Mouse (Mus musculus) embryonic facial prominence, embryonic 14.5 days (tissue): ENCODE measurements around the gene Olfr1143. TPM values are rescaled to one million over a fixed set of nuclear protein-coding genes. Genes with fewer than 3 reads are reported as not detected.

Experiments
- ATAC-seq: fragments of 200-750 bp; cut with Nextera tagmentation; 2 replicates; pipeline ENCODE4 v1.8.0; 2017; ENCODE audit warnings: low read depth, moderate number of reproducible peaks, moderate TSS enrichment
- DNase-seq: peaks from one replicate; pipeline ENCODE4 v3.0.0-alpha.2; 2015; ENCODE audit warnings: low spot score
- H3K27ac ChIP-seq: fragments of 300-500 bp; sonication (generic); replicated peaks from 2 replicates; pipeline ENCODE4 v1.5.1; 2014; ENCODE audit warnings: low read depth, mild to moderate bottlenecking, low read length, moderate library complexity
- H3K27me3 ChIP-seq: fragments of 300-500 bp; sonication (generic); replicated peaks from 2 replicates; pipeline ENCODE4 v1.6.1; 2014; ENCODE audit warnings: low read length; ENCODE audit not compliant: control insufficient read depth, insufficient read depth
- H3K36me3 ChIP-seq: fragments of 300-500 bp; sonication (generic); 2 replicates; pipeline ENCODE4 v1.6.1; 2014; ENCODE audit warnings: low read length, mixed read lengths; ENCODE audit not compliant: control insufficient read depth, insufficient read depth
- H3K4me1 ChIP-seq: fragments of 300-500 bp; sonication (generic); 2 replicates; pipeline ENCODE4 v1.6.1; 2014; ENCODE audit warnings: antibody characterized with exemption, low read length; ENCODE audit not compliant: control insufficient read depth, insufficient read depth
- H3K4me2 ChIP-seq: fragments of 300-500 bp; sonication (generic); 2 replicates; pipeline ENCODE4 v1.6.1; 2014; ENCODE audit warnings: low read depth, mild to moderate bottlenecking, low read length, moderate library complexity, mixed read lengths
- H3K4me3 ChIP-seq: fragments of 300-500 bp; sonication (generic); 2 replicates; pipeline ENCODE4 v1.5.1; 2014; ENCODE audit warnings: low read depth, mild to moderate bottlenecking, low read length
- H3K9ac ChIP-seq: fragments of 300-500 bp; sonication (generic); 2 replicates; pipeline ENCODE4 v1.6.1; 2014; ENCODE audit warnings: low read depth, mild to moderate bottlenecking, low read length, moderate library complexity, mixed read lengths
- H3K9me3 ChIP-seq: fragments of 300-500 bp; sonication (generic); 2 replicates; pipeline ENCODE4 v1.6.1; 2016; ENCODE audit warnings: low read length; ENCODE audit not compliant: control insufficient read depth
- WGBS: fragments of 180-500 bp; shearing (Covaris S2); extraction: QIAGEN DNeasy Blood & Tissue Kit; methylation state at CpG from one replicate; pipeline ENCODE4 v1.1.7; 2014; 5-methylcytosine and 5-hydroxymethylcytosine counted together
- polyA plus RNA-seq: library from polyadenylated mRNA; unstranded; fragments of >200 nt; fragmentation: Nextera tagmentation; extraction: Ambion mirVana; gene quantifications from 2 replicates; pipeline ENCODE4 v1.2.1, GENCODE M21; 2014

The Olfr1143 gene
- 0.18 TPM in 1 of 2 replicates, not detected in the other for polyA plus RNA-seq

- Histone ChIP-seq H3K9ac (no peak within 1 kb of the TSS), H3K27ac (no peak within 1 kb of the TSS), H3K4me3 (no peak within 1 kb of the TSS), H3K4me1 (no peaks in the 10 kb centered on the region), H3K36me3 (no peaks in the 10 kb centered on the region), H3K9me3 (no peaks in the 10 kb centered on the region), H3K27me3 (no peaks in the 10 kb centered on the region), H3K4me2 (no peak within 1 kb of the TSS)
- ATAC-seq, result no peak
- no peak for DNase-seq
Measured at GRCm38 (mm10) chr2:87800292-87800691, at the start of gene Olfr1143. Gene Olfr1143 (plus strand): TSS chr2:87800592.

- 79% methylated on average over 1 of the region's 1 CpGs for WGBS
- DNase-seq (no peak), ATAC-seq (no peak)
- Histone ChIP-seq H3K36me3 (no peaks in the 10 kb centered on the region), H3K4me3 (no peak within 1 kb of the TSS), H3K9me3 (no peaks in the 10 kb centered on the region), H3K4me2 (no peak within 1 kb of the TSS), H3K4me1 (no peaks in the 10 kb centered on the region), H3K27me3 (no peaks in the 10 kb centered on the region), H3K9ac (no peak within 1 kb of the TSS), H3K27ac (no peak within 1 kb of the TSS)
Measured at GRCm38 (mm10) chr2:87753891-87754290, 46.5 kb upstream of the Olfr1143 start, which contains the start of gene Olfr1141. Gene Olfr1141 (minus strand): TSS chr2:87753991.

- H3K27ac ChIP-seq, result no peak overlapping the region
- no peaks in the 10 kb centered on the region for H3K9me3 ChIP-seq
- no peaks in the 10 kb centered on the region for H3K36me3 ChIP-seq
- no peak overlapping the region for H3K4me3 ChIP-seq
- no peaks in the 10 kb centered on the region for H3K27me3 ChIP-seq
- no peaks in the 10 kb centered on the region for H3K4me1 ChIP-seq
- no peak overlapping the region for H3K9ac ChIP-seq
- no peak overlapping the region for H3K4me2 ChIP-seq
- WGBS, result 52% methylated on average over 1 of the region's 1 CpGs
- DNase-seq (no peak), ATAC-seq (no peak)
Measured at GRCm38 (mm10) chr2:87776143-87776542, 24.2 kb upstream of the Olfr1143 start.

- no peaks in the 10 kb centered on the region for H3K36me3 ChIP-seq
- no peak within 1 kb of the TSS for H3K27ac ChIP-seq
- no peaks in the 10 kb centered on the region for H3K27me3 ChIP-seq
- DNase-seq, result no peak
- WGBS, result 75% methylated on average over 4 of the region's 4 CpGs
- no peaks in the 10 kb centered on the region for H3K9me3 ChIP-seq
- no peak for ATAC-seq
- H3K4me3 ChIP-seq, result no peak within 1 kb of the TSS
- no peak within 1 kb of the TSS for H3K9ac ChIP-seq
- H3K4me2 ChIP-seq, result no peak within 1 kb of the TSS
- H3K4me1 ChIP-seq, result no peaks in the 10 kb centered on the region
Measured at GRCm38 (mm10) chr2:87779183-87779582, 21.2 kb upstream of the Olfr1143 start, which contains the start of gene Olfr152. Gene Olfr152 (plus strand): TSS chr2:87779483.

GRCm38 (mm10) chr2:87809522-87809921 is 9.1 kb downstream of the Olfr1143 start, which contains the start of gene Olfr1145:
Gene Olfr1145 (plus strand): TSS chr2:87809822.
- Histone ChIP-seq H3K27me3 (no peaks in the 10 kb centered on the region), H3K9me3 (no peaks in the 10 kb centered on the region), H3K9ac (no peak within 1 kb of the TSS), H3K27ac (no peak within 1 kb of the TSS), H3K4me2 (no peak within 1 kb of the TSS), H3K4me1 (no peaks in the 10 kb centered on the region), H3K4me3 (no peak within 1 kb of the TSS), H3K36me3 (no peaks in the 10 kb centered on the region)
- 67% methylated on average over 1 of the region's 1 CpGs for WGBS
- ATAC-seq (no peak), DNase-seq (no peak)

- Histone ChIP-seq H3K9ac (no peak within 1 kb of the TSS), H3K27me3 (no peaks in the 10 kb centered on the region), H3K36me3 (no peaks in the 10 kb centered on the region), H3K4me1 (no peaks in the 10 kb centered on the region), H3K4me2 (no peak within 1 kb of the TSS), H3K27ac (no peak within 1 kb of the TSS), H3K4me3 (no peak within 1 kb of the TSS), H3K9me3 (no peaks in the 10 kb centered on the region)
- ATAC-seq (no peak), DNase-seq (no peak)
- WGBS, result 95% methylated on average over 1 of the region's 1 CpGs
Measured at GRCm38 (mm10) chr2:87830233-87830632, 29.8 kb downstream of the Olfr1143 start, which contains the start of gene Olfr1148. Gene Olfr1148 (plus strand): TSS chr2:87830533.

GRCm38 (mm10) chr2:87843693-87844092 is 43.3 kb downstream of the Olfr1143 start, which contains the start of gene Olfr1150-ps1:
Gene Olfr1150-ps1 (plus strand): TSS chr2:87843993.
- DNase-seq (no peak), ATAC-seq (no peak)
- H3K36me3 ChIP-seq, result no peaks in the 10 kb centered on the region
- H3K9me3 ChIP-seq, result no peaks in the 10 kb centered on the region
- no peaks in the 10 kb centered on the region for H3K27me3 ChIP-seq
- 78% methylated on average over 1 of the region's 1 CpGs for WGBS
- H3K4me3 ChIP-seq, result no peak within 1 kb of the TSS
- no peaks in the 10 kb centered on the region for H3K4me1 ChIP-seq
- no peak within 1 kb of the TSS for H3K4me2 ChIP-seq
- H3K9ac ChIP-seq, result no peak within 1 kb of the TSS
- no peak within 1 kb of the TSS for H3K27ac ChIP-seq

Other genes starting within 250 kb of the Olfr1143 start
- gene Olfr1129, start 226.7 kb upstream of the Olfr1143 start, polyA plus RNA-seq, result not detected in 2 replicates
- gene Olfr1130, start 194.4 kb upstream of the Olfr1143 start, polyA plus RNA-seq, result not detected in 2 replicates
- gene Olfr1131, start 173.5 kb upstream of the Olfr1143 start, polyA plus RNA-seq, result not detected in 2 replicates
- gene Olfr1132, start 163.1 kb upstream of the Olfr1143 start, polyA plus RNA-seq, result not detected in 2 replicates
- 0.29 TPM in 1 of 2 replicates, not detected in the other for gene Olfr1133, start 153.2 kb upstream of the Olfr1143 start, polyA plus RNA-seq
- not detected in 2 replicates for gene Olfr1134, start 142.1 kb upstream of the Olfr1143 start, polyA plus RNA-seq
- gene Olfr1135, start 126.9 kb upstream of the Olfr1143 start, polyA plus RNA-seq, result not detected in 2 replicates
- gene Olfr1136, start 106.6 kb upstream of the Olfr1143 start, polyA plus RNA-seq, result not detected in 2 replicates
- gene Olfr1137, start 87.4 kb upstream of the Olfr1143 start, polyA plus RNA-seq, result not detected in 2 replicates
- gene Olfr1138, start 60.6 kb upstream of the Olfr1143 start, polyA plus RNA-seq, result not detected in 2 replicates
- gene Olfr1140, start 56.8 kb upstream of the Olfr1143 start, polyA plus RNA-seq, result not detected in 2 replicates
- gene Olfr1141, start 46.6 kb upstream of the Olfr1143 start, polyA plus RNA-seq, result not detected in 2 replicates
- not detected in 2 replicates for gene Olfr152, start 21.1 kb upstream of the Olfr1143 start, polyA plus RNA-seq
- not detected in 2 replicates for gene Olfr1145, start 9.2 kb downstream of the Olfr1143 start, polyA plus RNA-seq
- not detected in 2 replicates for gene Olfr1148, start 29.9 kb downstream of the Olfr1143 start, polyA plus RNA-seq
- not detected in 2 replicates for gene Olfr1150-ps1, start 43.4 kb downstream of the Olfr1143 start, polyA plus RNA-seq
- not detected in 2 replicates for gene Olfr1151, start 55.3 kb downstream of the Olfr1143 start, polyA plus RNA-seq
- 0.06 TPM in 1 of 2 replicates, not detected in the other for gene Olfr1152, start 65.9 kb downstream of the Olfr1143 start, polyA plus RNA-seq
- gene Olfr1153, start 94.4 kb downstream of the Olfr1143 start, polyA plus RNA-seq, result 0.11 TPM in 1 of 2 replicates, not detected in the other
- not detected in 2 replicates for gene Olfr1154, start 104.6 kb downstream of the Olfr1143 start, polyA plus RNA-seq
- gene Olfr1155, start 144.5 kb downstream of the Olfr1143 start, polyA plus RNA-seq, result not detected in 2 replicates
- gene Olfr1156, start 152.5 kb downstream of the Olfr1143 start, polyA plus RNA-seq, result 0.11 TPM in 1 of 2 replicates, not detected in the other
- not detected in 2 replicates for gene Olfr1157, start 167.7 kb downstream of the Olfr1143 start, polyA plus RNA-seq
- not detected in 2 replicates for gene Olfr74, start 174.1 kb downstream of the Olfr1143 start, polyA plus RNA-seq
- gene Olfr1158, start 189.5 kb downstream of the Olfr1143 start, polyA plus RNA-seq, result not detected in 2 replicates
- not detected in 2 replicates for gene Olfr1160, start 207.7 kb downstream of the Olfr1143 start, polyA plus RNA-seq
- not detected in 2 replicates for gene Olfr1161, start 222.2 kb downstream of the Olfr1143 start, polyA plus RNA-seq
- gene Olfr73, start 237.1 kb downstream of the Olfr1143 start, polyA plus RNA-seq, result not detected in 2 replicates